Mouse (Mus musculus) erythroblast, embryonic 14.5 days (primary cell): ENCODE data around the gene Tsc2.

ENCODE experiments used
- GATA1 ChIP-seq: IDR thresholded peaks from 2 replicates; pipeline ENCODE4 v1.6.1; 2012; ENCODE audit warnings: low read length, inconsistent platforms, mixed read lengths
- TAL1 ChIP-seq: IDR thresholded peaks from 3 replicates; pipeline ENCODE4 v1.6.1; 2012; ENCODE audit warnings: low read length, inconsistent platforms, mixed read lengths

DNA sequence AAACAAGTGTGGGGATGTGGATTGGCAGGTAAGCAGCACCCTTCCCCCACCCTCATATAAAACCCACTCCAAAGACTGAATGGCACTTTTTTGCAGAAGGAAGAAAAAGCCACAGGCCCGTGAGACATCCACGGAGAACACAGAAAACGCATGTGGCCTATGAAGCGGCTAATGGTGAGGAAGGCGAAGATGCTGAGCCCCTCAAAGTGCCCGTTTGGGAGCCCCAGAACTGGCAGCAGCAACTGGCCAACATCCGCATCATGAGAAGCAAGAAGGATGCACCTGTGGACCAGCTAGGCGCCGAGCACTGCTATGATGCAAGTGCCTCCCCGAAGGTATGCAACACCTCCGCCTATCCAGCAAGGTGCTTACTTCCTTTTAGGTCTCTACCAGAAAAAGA is 1.4 kb upstream of the Tsc2 start:
- TF ChIP-seq GATA1 = no peak
- no peak for TF ChIP-seq TAL1
